In genomic region chr2:33569240-33569639, GRCm38 (mm10) we compare ENCODE assay signal across 8 mouse cellular contexts.
A peak's percentile ranks its signal among the peaks of the same experiment; 100 is the strongest.
DNase-seq lines count a peak whose midpoint lies in the region; ATAC-seq and TF ChIP-seq lines count a peak whose summit lies in the region.

No protein-coding gene starts in this region.

- TF ChIP-seq CTCF in liver, postnatal 0 days (IDR thresholded peaks at IDR 0.05; ENCODE audit: low read depth): peak; percentile 60

- no peak for ATAC-seq in megakaryocyte, adult 5-6 weeks (ENCODE audit: poor library complexity, severe bottlenecking)
- ATAC-seq in heart, embryonic 14.5 days (ENCODE audit: insufficient number of reproducible peaks, insufficient read depth, low FRiP score, low read depth): no peak
- ATAC-seq in liver, postnatal 0 days: no peak

- no peak overlapping the region for H3K27ac ChIP-seq in heart, embryonic 14.5 days (replicated peaks in 1 of 2; ENCODE audit: control insufficient read depth in 1 of 2, insufficient read depth in 1 of 2, low read depth in 2 of 2, low read length in 2 of 2)
- no peak overlapping the region for H3K27ac ChIP-seq in liver, postnatal 0 days (ENCODE audit: low read depth)

- peaks cover 90% of the 10 kb centered on the region for H3K27me3 ChIP-seq in megakaryocyte, embryonic 14.5 days (replicated peaks)
- H3K27me3 ChIP-seq in heart, embryonic 14.5 days (ENCODE audit: control insufficient read depth, insufficient read depth, low read length): peaks cover 63% of the 10 kb centered on the region
- peaks cover 22% of the 10 kb centered on the region; the same call in 1 of the 2 replicates for H3K27me3 ChIP-seq in liver, postnatal 0 days (ENCODE audit: insufficient read depth, low read length)

- peak overlapping the region; percentile 54 for H3K4me2 ChIP-seq in heart, embryonic 14.5 days (ENCODE audit: low read length)
- H3K4me2 ChIP-seq in liver, postnatal 0 days (ENCODE audit: low read depth, low read length): no peak overlapping the region

- DNase-seq in adrenal gland, postnatal 10 days: peak; percentile 48
- no peak for DNase-seq in adrenal gland, adult 8-10 months
- DNase-seq in liver, postnatal 0 days: peak; percentile 52
- DNase-seq in testis, postnatal 10 days (ENCODE audit: low spot score): peak; percentile 68
- no peak for DNase-seq in c-Kit-positive CD71-positive TER-119-positive erythroid progenitor cells, embryonic 14.5 days (ENCODE audit: low spot score)

- peak overlapping the region; percentile 57 for H3K4me3 ChIP-seq in megakaryocyte, embryonic 14.5 days (replicated peaks)
- H3K4me3 ChIP-seq in heart, embryonic 14.5 days (ENCODE audit: control insufficient read depth in 1 of 2, insufficient read depth in 1 of 2, low read depth in 1 of 2, low read length in 2 of 2): no peak overlapping the region
- no peak overlapping the region for H3K4me3 ChIP-seq in liver, postnatal 0 days (ENCODE audit: low read depth, low read length)

- H3K4me1 ChIP-seq in megakaryocyte, embryonic 14.5 days: peaks cover 8% of the 10 kb centered on the region; the same call in 1 of the 2 replicates
- peaks cover 9% of the 10 kb centered on the region in 2 experiments; a peak in 3 of 4 replicates for H3K4me1 ChIP-seq in heart, embryonic 14.5 days (ENCODE audit: control insufficient read depth in 2 of 2, insufficient read depth in 2 of 2, low read length in 2 of 2)
- no peaks in the 10 kb centered on the region for H3K4me1 ChIP-seq in liver, postnatal 0 days (ENCODE audit: insufficient read depth)

- H3K9ac ChIP-seq in heart, embryonic 14.5 days (ENCODE audit: low read length): no peak overlapping the region
- H3K9ac ChIP-seq in liver, postnatal 0 days (replicated peaks): no peak overlapping the region

- TF ChIP-seq EP300 in liver, postnatal 0 days (IDR thresholded peaks at IDR 0.05; ENCODE audit: low read depth): no peak

- 12% methylated on average over 9 of the region's 9 CpGs for WGBS in heart, embryonic 14.5 days
- 22% methylated on average over 9 of the region's 9 CpGs for WGBS in liver, postnatal 0 days (ENCODE audit: insufficient replicate concordance)

- H3K9me3 ChIP-seq in megakaryocyte, embryonic 14.5 days: no peaks in the 10 kb centered on the region
- H3K9me3 ChIP-seq in heart, embryonic 14.5 days (ENCODE audit: control insufficient read depth, low read length): no peaks in the 10 kb centered on the region
- no peaks in the 10 kb centered on the region for H3K9me3 ChIP-seq in liver, postnatal 0 days (ENCODE audit: low read length)

- no peaks in the 10 kb centered on the region for H3K36me3 ChIP-seq in megakaryocyte, embryonic 14.5 days (replicated peaks; ENCODE audit: low read length)
- no peaks in the 10 kb centered on the region for H3K36me3 ChIP-seq in heart, embryonic 14.5 days (ENCODE audit: control insufficient read depth, insufficient read depth, low read length)
- no peaks in the 10 kb centered on the region for H3K36me3 ChIP-seq in liver, postnatal 0 days (replicated peaks; ENCODE audit: insufficient read depth, low read length)

Comparison
In these comparisons a context has a peak if more than half of its experiments do, and no peak if none do; other contexts are left out.
1. DNase-seq: peak in adrenal gland, postnatal 10 days (single experiment), liver, postnatal 0 days (single experiment) and testis, postnatal 10 days (single experiment); none in adrenal gland, adult 8-10 months (single experiment) and c-Kit-positive CD71-positive TER-119-positive erythroid progenitor cells, embryonic 14.5 days (single experiment).